Mouse (Mus musculus) layer of hippocampus, adult 18-20 months (tissue): ENCODE measurements at regions not wholly inside any gene's neighbourhood (a gene's known extent, or its start where the extent isn't known, plus 50 kb on each side); places are given as distances from the start of the nearest gene placed in this dataset.

Experiments
- microRNA-seq, 2 experiments: library from miRNA; unstranded; fragments of <30 nt; microRNA quantifications; one replicate each; pipeline ENCODE4 v1.2.0; 2021

Small RNA genes in the stretch of these regions (microRNA-seq; reads per million reads assigned to microRNA genes)
- 0 to 0.25 reads per million in 2 experiments for gene Gm22466
- 0 reads per million in 2 experiments for gene Gm23490
- 0.39 to 2.7 reads per million in 2 experiments for gene Gm23873
- 0 reads per million in 2 experiments for gene Gm23917
- 0 reads per million in 2 experiments for gene Gm23962
- 0 reads per million in 2 experiments for gene Gm25533
- gene Mir344, result 0 reads per million in 2 experiments
- 73.7 to 81.4 reads per million in 2 experiments for gene Mir344b
- 2.1 to 4.2 reads per million in 2 experiments for gene Mir344c
- 0.25 to 0.39 reads per million in 2 experiments for gene Mir344d-1
- 0 reads per million in 2 experiments for gene Mir344d-2
- 6.2 to 15.0 reads per million in 2 experiments for gene Mir344d-3
- 0 to 0.25 reads per million in 2 experiments for gene Mir344e
- 0 reads per million in 2 experiments for gene Mir344h-1
- 0 reads per million in 2 experiments for gene Mir344h-2
